Mouse (Mus musculus) embryo, embryonic 10.5 days (tissue): ENCODE results near the gene Gm20388.

Source experiments
- DNase-seq: peaks from one replicate; pipeline ENCODE4 v3.0.0-alpha.2; 2015; ENCODE audit warnings: low spot score

Gm20388 gene

DNA sequence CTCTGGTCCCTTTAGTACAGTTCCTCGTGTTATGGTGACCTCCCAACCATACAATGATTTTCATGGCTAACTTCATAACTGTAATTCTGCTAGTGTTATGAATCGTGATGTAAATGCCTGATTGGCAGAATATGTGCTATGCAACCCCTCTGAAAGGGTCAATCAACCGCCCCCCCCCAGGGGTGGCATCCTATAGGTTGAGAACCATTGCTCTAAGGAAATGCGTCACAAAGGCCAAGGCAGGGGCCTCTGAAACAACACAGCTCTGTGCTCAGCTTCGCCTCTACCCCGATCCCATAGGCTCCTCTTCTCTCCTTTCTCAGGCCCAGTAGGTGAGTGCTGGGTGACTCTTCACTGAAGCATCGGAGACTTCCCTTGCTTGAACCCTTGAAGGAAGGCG, 775.0 kb downstream of the Gm20388 start:
- no peak for DNase-seq

DNA sequence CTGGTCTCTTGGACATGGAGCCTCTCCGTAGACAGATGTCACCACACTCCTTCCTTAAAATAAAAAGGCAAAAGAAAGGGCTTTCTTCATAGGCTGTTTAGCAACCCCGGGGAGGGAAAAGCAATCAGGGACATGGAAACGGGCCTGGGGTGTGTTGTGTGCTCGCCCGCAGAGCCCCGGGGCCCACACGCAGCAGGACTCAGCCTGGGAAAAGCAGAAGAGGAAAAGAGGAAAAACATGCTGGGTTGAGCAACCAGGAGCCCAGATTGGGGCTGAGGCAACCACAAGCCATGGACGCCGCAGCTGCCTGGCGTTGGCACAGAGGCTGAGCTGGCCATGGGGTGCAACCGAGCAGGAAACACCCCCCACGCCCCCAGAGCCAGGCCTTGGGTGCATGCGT, 775.4 kb downstream of the Gm20388 start:
- no peak for DNase-seq

DNA sequence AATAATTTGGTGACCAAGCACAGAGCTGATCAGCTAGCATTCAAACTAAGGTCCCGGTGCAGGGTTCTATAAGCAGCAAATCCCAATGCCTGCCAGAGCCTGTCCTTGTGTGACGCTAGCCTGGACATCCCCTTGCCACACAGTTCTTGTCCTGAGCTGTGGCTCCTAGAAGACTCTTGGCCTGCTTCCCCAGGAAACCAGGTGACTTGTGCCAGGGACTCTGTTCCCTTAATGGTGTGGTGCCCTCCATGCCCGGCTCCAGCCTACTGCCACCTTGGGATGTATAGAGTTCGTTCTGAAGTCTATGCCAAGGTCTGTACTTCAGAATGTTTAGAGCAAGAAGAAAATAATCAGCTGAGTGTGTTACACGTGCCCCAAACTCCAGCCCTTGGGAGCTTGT, 775.9 kb downstream of the Gm20388 start:
- no peak for DNase-seq

DNA sequence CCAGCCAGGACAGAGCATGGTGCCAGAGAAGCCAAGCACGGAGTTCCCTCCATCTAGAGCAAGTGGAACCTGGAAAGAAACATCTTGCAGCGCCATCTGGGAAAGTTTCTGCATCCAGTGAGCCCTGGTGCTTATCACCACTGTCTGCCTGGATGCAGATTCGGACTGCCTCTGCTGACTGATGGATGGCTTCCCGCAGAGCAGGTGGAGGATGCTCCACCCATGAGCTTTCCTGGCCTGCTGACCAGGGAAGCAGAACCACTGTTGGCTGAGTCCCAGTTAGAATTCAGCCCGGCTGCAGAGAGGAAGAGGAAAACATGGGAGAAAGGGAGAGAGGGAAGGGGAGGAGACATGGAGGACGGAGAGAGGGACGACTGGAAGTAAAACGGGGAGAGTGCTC, 777.1 kb downstream of the Gm20388 start:
- DNase-seq, result no peak

DNA sequence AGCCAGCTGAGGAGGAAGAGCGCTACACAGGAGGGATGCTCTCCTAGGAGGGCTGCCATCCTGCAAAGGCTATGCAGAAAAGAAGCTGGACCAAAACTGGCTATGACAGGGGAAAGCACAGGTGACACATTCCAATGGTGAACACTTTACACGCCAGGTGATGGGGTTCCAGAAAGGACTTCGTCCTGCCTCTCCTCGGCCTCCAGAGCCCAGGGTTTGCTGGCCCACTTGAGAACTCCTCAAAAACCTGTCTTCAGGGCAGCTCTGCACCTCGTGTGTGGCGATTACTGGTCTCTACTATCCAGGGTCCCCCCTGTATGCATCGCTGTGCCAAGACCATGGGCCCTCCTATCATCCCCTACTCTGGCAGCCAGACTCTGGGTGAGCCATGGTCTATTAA, 777.9 kb downstream of the Gm20388 start:
- DNase-seq, result no peak

DNA sequence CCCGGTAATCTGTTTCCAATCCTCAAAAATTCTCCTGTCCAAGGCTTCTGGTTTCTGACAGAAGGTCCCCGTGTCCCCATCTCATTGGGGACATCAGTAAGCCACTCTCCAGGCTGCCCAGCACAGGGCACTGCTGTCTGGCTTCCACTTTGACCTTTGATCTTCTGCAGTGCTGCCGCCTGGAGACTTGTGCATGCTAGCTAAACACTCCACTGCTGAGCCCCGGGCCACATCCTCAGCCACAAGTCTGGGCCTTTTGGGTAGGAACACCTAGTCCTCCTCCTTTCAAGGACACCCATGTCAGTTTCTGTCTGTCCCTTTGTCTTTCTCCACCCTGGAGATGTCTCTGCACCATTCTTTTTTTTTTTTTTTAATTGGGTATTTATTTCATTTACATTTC, 782.3 kb downstream of the Gm20388 start:
- DNase-seq, result no peak

DNA sequence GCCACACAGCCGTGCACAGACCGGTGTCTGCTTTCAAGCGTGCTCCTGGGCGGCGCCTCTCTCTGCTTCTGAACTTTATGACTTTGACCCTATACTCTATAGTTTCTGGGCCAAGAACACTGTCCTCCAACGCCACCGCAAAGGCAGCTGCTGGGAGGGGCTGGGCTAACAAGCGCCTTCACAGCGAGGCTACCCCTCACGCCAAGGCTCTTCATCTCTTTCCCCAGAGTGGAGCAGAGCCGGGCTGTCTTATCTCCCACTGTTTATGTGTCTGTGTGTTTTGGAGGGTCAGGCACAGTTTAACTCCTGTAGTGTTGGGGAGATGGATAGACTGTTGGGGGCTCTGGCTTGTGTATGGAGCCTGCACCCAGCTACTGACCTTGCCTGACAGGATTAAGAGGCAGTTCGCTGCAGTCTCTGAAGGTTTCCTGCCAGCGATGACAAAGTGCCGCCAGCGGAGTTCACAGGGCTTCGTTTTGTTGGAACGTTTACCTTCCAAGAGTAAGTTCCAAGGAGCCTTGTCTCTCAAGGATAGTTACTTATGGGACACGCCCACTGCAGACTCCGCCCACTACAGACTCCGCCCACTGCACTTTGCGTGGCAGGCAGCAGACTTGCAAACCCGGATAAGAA, 783.3 kb downstream of the Gm20388 start:
- DNase-seq, result peak; percentile 55

DNA sequence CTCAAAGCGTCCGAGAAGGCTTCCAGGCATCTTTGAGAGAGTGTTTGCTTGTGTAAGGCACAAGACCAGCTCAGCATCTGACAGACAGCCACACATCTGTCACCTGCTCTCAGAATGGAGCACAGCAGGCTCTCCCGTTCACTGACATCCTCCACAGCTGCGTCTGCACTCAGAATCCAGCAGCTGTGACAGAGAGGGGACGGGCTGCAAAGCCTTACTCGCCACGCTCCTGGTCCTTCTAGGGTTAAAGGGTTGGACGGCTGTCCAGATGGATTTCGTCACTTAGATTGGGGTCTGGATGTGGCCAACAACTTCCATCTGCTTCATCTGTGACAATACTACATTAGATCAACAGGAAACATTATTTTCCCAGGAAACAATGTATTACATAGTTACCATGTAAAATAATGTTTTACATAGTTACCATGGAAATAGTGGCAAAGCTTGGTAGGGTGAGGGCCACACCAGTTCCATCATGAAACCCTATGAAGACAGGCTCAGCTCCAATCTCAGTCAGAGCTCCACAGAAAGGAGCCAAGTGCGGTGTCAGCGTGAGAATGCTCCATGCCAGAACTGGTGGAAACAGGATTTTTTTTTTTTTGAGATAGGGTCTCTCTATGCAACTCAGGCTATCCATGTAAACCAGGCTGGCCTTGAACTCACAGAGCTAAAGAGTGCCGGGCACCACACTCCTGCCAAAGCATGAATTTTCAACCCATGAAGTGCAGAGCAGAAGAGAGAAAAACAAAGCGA, 785.9 kb downstream of the Gm20388 start:
- DNase-seq, result no peak

DNA sequence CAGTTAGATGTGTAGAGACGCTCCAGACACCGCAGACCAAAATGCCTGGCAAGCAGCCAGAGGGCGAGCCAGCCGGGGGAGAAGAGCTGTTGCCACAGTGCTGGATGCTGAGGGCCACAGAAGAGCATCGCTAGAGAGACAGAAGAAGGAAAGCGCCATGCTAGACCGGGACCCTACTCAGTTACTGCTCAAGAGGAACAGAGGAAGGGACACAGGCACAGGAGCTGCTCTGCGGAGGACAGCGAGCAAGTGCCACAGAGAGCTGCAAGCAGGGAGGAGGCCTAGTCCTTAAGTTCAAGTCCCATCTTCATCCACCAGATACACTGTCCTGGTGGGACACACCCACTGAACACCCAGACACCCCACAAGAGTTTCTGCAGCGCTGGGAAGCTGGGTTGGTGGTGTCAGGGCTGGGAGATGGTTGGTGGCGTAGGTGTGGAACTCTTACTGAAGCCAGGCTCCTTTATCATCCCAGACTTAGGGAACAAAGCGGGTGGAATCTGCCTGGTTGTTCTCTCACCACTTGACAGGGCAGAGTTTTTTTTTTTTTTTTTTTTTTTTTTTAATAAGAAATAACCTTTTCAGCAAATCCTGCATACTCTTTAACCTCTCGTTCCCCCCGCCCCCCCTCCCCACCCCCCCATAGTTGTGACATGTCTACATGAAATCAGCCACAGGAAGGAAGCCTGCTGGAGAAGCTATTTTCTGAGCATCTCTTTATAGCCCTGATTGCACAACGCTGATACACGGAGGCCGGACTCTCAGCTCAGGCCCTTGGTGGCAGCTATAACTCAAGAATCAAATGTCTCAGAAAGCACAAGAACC, 786.7 kb downstream of the Gm20388 start:
- DNase-seq, result no peak

DNA sequence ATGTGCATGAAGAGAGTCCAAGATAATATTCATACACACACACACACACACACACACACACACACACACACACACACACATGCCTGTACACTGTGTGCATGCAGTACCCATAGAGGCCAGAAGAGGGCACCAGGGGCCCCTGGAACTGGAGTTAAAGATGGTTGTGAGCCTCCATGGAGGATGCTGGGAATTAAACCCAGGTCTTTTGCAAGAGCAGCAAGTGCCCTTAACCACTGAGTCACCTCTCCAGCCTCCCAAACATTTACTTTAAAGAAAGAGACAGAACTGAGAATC, 787.3 kb downstream of the Gm20388 start:
- DNase-seq, result no peak

DNA sequence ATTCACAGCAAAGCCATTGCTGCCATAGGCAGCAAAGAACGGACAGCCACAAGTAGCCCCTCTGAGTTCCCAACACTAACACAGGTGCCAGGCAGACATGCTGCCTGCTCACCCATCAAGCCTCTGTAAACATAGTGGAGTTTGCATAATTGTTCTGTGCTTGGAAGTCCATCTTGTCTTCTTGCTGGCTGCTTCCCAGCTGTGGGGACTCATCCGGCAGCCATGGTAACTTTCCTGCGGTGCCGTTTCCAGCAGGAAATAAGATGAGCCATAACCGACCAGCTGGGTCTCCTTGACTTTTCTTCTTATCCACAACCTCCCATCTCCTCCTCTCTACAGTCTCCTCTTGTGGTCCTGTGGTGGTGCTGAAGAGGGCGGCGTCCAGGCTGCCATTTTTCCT, 787.8 kb downstream of the Gm20388 start:
- DNase-seq, result no peak

DNA sequence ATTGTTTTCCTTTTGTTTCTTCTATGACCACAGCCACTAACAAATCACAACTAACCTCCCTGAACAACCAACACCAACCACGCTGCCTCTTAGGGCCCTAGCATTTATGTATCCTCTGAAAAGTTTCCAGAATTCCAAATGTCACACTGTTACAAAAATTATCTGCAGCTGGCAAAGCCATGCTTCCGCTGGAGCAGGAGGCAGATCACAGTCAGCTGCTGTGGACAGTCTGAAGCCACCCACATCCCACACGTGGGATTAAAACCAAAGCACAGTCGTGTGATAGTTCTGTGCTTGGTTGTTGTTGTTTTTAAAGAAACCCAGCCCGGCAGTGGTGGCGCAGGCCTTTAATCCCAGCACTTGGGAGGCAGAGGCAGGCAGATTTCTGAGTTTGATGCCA, 788.4 kb downstream of the Gm20388 start:
- DNase-seq, result no peak

DNA sequence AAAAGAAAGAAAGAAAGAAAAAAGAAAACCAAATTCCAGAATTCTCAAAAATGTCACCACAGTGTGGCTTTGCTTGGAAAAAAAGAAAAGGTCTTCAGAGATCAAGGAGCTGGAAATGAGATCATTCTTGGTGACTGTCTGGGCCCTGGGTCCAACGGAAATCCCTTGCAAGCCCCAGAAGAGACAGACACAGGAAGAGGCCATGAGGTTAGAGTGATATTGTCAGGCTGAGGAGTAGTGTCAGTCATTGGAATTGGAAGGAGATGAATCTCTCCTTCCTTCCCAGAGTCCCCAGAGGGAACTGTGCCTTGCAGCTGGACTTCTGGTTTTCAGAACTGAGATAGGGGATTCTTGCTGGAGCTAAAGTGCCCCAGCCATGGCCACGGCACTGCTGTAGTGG, 788.9 kb downstream of the Gm20388 start:
- DNase-seq, result no peak

DNA sequence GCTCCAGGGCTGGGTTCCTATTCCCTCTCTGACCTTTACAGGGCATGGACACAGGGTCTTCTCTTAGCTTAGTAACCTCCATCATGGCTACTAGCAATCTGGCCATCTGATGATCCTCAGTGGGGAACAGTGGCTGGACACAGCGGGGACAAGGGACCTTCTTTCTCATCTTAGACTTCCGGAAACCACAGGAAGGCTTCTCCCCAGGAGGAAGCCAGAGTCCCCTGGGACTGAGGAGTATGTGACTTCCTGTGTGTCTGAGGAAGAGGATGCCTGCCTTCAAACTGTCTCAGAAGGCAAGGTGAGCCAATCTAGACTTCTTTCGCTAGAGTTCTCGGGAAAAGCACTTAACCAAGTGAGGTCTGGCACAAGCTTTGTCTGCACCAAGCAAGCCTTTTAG, 789.4 kb downstream of the Gm20388 start:
- no peak for DNase-seq

DNA sequence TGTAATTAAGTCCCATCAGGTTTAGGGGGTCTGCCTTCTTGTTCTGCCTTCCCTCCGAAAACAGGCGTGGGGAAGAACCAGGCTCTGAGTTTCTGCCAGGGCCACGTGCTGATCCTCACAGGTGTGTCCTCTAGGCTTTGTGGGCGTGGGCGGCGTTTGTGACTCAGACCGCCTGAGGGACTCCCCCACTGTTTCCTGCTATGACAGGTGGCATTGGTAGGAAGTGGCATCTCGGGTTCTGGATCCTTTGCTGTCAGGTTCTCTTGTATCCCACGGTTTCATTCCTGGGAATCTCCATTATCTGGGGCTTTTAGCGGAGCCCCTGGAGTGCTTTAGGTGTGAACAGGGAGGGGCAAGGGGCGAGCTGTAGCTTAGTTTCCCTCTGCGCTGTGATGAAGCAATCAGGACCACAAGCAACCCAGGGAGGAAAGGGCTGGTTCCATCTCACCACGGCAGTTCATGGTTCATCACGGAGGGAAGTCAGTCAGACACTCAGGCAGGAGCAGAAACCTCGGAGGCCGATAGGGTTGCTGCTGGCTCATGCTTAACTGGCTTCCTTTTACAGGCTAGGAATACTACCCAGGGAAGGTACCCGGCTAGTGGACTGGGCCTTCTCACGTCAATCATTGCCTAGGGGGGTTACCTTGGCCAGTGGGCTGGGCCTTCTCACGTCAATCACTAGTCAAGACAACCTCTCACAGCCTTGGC, 791.3 kb downstream of the Gm20388 start:
- DNase-seq, result no peak

DNA sequence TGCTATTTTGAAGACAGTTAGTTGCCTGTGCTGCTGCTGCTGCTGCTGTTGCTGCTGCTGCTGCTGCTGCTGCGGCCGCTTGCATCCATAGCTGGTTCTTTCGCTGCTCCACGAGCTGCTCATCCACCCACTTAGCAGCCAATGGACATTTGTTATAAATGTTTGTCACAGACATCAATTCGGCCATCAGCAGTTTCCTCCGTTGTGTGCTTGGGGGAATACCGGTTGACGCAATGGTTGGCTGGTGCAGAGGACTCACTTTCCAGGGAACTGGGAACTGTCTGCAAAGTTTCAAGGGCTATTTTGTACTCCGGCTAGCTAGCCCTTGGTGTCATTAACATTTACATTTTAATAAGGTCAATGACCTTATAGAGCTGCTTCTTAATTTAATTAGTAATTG, 793.6 kb downstream of the Gm20388 start:
- no peak for DNase-seq

DNA sequence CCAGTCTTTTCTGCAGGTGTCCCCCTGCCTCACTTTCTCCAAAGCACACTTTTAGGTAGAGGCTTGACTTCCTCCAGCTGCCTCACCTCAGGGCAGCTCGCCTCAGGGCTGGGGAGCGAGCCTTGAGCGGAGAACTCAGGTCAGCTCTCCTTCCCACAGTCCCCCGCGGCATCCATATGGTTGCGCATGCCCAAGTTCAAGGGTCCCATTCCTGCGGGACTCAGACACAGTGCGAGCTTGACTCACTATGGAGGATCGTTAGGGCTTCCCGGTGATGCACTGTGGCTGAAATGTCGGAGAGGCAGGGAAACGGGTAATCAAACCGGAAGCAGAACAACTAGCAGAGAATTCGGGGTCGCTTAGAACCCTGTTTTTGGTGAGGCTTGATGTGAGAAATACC, 794.5 kb downstream of the Gm20388 start:
- no peak for DNase-seq

DNA sequence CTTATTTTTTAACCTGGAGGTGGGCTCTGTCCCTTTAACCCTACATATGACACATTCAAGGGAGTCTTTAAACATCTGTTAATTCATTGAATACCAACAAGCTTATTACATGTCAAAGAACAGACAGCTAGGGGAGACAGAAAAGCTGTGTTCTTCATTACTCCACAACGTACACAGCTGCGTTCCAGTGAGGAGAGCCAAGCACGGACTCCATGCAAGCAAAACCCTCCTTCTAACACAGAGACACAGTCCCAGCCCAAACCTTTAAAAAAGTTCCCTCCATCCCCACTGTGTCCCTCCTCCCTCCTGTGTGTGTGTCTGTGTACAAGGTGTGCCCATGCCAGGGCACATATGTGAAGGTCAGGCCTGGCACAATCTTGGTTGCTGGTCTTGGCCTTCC, 795.6 kb downstream of the Gm20388 start:
- DNase-seq, result no peak

DNA sequence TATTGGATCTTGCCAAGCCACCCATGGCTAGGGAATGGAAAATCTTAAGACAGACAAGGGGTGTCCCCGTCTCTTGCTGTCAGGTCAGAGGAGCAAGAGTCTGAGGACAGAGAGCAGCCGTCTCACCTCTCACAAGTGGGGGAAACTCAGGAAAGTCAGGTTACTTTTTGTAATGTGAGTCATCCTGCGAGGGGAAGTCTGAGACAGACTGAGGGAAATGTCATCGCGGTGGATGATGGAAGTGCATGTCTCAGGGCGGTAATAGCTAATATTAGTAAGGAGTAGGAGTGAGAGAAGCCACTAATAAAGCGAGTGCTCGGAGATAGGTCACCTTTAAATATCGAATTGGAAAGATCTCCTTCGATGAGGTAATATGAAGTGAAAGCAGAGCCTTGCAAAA, 798.5 kb downstream of the Gm20388 start:
- DNase-seq, result no peak

DNA sequence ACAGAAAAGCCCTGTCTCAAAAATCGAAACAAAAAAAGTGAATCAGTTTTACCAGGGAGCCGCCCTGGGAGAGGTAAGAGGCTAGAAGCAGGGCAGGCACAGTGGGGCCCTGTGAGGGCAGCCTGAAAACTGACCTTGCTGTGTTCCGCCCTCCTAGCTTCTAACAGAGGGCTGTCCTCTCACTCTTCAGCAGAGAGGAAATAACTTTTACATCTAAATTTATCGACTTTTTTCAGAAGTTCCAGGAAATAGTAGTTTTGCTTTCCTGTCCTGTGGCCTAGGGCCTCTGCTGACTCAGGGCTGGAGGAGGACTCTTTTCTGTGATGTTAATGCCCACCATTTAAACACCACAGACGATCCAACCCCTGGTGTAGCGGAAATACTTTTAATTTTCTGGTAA, 804.6 kb downstream of the Gm20388 start:
- DNase-seq, result no peak

DNA sequence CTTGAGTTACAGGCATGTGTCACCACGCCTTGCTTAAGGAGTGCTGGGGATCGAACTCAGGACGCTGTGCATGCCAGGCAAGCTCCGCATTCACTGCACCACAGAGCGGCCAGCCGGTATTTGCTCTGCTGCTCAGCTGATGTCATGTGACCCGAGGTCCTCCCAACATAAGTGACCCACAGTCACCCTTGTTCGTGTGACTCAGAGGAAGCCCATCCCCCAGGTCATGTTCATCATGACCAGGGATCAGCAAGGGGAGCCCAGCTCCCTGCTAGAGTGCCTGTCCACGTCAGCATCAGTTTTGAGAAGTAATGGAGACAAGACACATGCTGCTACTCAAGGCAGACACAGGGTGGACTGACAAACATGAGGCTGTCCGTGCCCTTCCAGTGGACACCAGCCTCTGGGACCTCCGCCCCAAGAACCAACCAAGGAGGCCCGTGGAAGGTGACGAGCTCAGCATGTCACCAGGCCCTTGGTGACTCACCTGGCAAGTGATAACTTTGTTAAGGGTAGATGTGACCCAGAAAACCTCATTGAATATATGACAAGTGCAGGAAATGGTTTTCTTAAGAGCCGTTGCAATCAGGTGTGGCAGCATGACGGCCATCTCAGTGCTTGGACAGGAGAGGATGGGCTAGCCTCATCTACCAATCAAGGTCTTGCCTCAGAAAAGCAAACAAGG, 805.5 kb downstream of the Gm20388 start:
- DNase-seq, result no peak

DNA sequence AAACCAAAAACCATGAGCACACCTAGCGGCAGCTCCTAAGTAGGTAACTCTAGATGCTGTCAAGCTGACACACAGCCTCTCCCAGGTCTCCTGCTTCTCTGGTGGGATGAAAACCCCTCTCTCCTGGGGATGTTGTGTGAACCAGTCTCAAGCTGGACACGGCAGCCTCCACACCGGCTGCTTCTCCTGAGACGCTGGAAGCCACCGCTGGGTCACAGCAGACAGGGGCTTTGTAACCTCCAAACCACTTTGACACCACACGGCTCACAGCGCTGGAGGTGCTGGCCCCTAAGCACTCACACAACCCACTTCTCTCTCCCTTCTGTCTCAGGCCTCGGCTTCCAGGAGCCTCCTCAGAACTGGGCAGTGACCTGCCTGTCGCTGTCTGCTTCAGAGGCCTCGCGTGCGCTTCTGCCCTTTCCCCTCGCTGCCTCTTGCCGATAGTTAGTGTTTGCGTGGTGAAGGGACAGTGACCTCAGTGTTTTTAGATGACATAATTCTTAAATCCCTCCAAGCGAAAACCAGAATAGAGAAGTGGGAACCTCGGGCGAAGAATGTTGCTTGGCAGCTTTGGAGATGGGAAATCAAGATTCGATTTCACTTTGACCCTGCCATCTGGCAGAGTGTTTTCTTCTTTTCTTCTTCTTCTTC, 809.1 kb downstream of the Gm20388 start:
- no peak for DNase-seq
